Mouse (Mus musculus): ENCODE data around the gene Dnajb11.

- no peak for TF ChIP-seq GATA1 (IDR thresholded peaks at IDR 0.05; ENCODE audit: low read length)
- no peak for TF ChIP-seq TAL1 (IDR thresholded peaks at IDR 0.05; ENCODE audit: low read length)
Observed at GRCm38 (mm10) chr16:22879945-22880595, 22.4 kb downstream of the Dnajb11 start.
